Mouse (Mus musculus) thymus, adult 2 months (tissue): Measurements from ENCODE around the gene Shc2. TPM values are rescaled to one million over a fixed set of nuclear protein-coding genes. Genes with fewer than 3 reads are reported as not detected.

ENCODE experiments used
- DNase-seq: peaks from one replicate; pipeline ENCODE4 v3.0.0; 2021
- H3K27ac ChIP-seq: fragments of 200-500 bp; 2 replicates; pipeline ENCODE4 v1.5.1; 2012; ENCODE audit warnings: low read length, control low read depth; ENCODE audit not compliant: control insufficient read depth, insufficient read depth
- H3K27me3 ChIP-seq: fragments of 200-500 bp; 2 replicates; pipeline ENCODE4 v1.6.1; 2012; ENCODE audit warnings: mild to moderate bottlenecking, low read length, moderate library complexity, mixed read lengths; ENCODE audit not compliant: control insufficient read depth, insufficient read depth
- H3K36me3 ChIP-seq: fragments of 200-500 bp; 2 replicates; pipeline ENCODE4 v1.6.1; 2012; ENCODE audit warnings: mild to moderate bottlenecking, low read length, moderate library complexity; ENCODE audit not compliant: control insufficient read depth, insufficient read depth
- H3K4me1 ChIP-seq: fragments of 200-500 bp; replicated peaks from 2 replicates; pipeline ENCODE4 v1.6.1; 2012; ENCODE audit warnings: low read length; ENCODE audit not compliant: control insufficient read depth, insufficient read depth
- H3K4me3 ChIP-seq: fragments of 200-500 bp; 2 replicates; pipeline ENCODE4 v1.5.1; 2012; ENCODE audit warnings: mild to moderate bottlenecking, low read length, control low read depth, moderate library complexity; ENCODE audit not compliant: control insufficient read depth, insufficient read depth
- CTCF ChIP-seq: fragments of 200-500 bp; IDR thresholded peaks from 2 replicates; pipeline ENCODE4 v1.5.1; 2012; ENCODE audit warnings: mild to moderate bottlenecking, control low read depth, low read length, moderate library complexity, borderline replicate concordance; ENCODE audit not compliant: control insufficient read depth, poor library complexity, insufficient read depth; ENCODE audit errors: extremely low read depth
- POLR2A ChIP-seq: fragments of 200-500 bp; IDR thresholded peaks from 2 replicates; pipeline ENCODE4 v1.6.1; 2012; ENCODE audit warnings: mild to moderate bottlenecking, low read length, control low read depth, moderate library complexity; ENCODE audit not compliant: control insufficient read depth, poor library complexity, insufficient read depth; ENCODE audit errors: extremely low read depth
- WGBS: fragments of 180-500 bp; shearing (Covaris S2); methylation state at CpG from one replicate; pipeline ENCODE4 v1.1.7; 2018; 5-methylcytosine and 5-hydroxymethylcytosine counted together
- polyA plus RNA-seq: library from polyadenylated mRNA; depleted of rRNA; stranded (reverse); fragments of >200 nt; gene quantifications from 2 replicates; pipeline ENCODE4 v1.2.3, GENCODE M21; 2012; rRNA removed

Shc2 gene
- 1.2 TPM in 2 replicates for polyA plus RNA-seq

DNA sequence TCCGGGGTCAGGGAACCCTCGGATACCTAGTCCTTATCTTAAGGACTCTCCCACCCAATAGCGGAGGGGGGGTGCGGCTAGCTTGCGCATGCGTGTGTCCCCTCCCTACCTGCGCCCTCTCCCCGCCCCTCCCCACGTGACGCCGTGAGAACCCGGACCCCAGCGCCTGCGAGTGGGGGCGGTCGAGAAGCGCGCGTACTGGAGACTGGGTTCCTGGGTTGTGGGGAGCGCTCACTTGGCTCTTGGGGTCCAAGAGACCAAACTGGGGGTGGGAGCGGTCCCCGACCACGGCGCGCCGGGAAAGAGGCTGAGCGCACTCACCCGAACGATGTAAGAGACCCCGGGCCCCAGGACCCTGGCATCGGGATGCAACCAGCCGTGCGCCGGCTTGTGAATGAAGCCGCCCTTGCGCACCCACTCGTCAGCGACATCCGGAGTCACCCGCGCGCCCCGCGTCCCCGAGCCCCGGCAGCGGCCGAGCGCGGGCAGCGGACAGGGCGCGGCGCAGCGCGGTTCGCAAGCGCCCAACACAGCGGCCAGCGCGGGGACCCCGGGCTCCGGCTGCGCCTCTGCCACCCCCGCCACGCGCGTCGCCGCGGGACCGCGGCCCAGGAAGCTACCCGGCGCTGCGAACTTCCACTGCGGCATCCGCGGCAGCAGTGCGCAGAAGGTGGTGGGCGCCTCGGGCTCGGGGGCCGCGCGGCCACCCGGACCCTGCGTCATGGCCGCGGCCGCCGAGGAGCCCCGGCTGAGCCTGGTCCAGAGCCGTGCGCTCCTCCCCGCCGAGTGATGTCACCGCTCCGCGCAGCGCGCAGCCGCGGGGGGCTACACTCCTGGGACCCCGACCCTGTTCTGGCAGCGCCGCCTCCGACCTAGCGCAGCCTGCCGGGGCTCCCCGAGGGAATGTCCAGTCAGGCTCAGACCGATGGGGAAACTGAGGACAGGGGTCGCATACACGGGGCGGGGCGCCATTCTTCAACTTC, at the start of gene Shc2:
TSS of gene Shc2 (minus strand) at position 791 of the 983 bp plus-strand sequence.
- no peaks in the 10 kb centered on the region; the same call in 1 of the 2 replicates for H3K27me3 ChIP-seq
- DNase-seq = no peak
- H3K27ac ChIP-seq = no peak within 1 kb of the TSS
- no peaks in the 10 kb centered on the region for H3K4me1 ChIP-seq
- WGBS = 3% methylated on average over 116 of the region's 116 CpGs
- TF ChIP-seq POLR2A (no peak), CTCF (no peak)
- H3K4me3 ChIP-seq = no peak within 1 kb of the TSS
- no peaks in the 10 kb centered on the region for H3K36me3 ChIP-seq

DNA sequence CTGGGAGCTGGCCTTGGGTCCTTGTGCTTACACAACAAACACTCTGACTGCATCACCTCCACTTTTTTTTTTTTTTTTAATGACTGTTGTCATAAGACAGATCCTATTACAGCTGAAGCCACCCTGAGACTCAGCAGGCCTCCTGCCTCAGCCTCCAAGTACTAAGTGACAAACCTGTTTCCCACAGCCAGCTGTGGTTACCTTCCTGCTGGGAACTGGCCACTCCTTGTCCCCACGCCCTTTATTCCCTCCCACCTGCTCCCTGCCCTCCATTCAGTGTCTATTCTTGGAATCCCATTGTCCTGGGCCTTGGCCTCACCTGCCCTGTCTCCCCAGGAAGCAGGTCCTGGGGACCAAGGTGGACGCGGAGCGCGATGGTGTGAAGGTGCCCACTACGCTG, 49.8 kb upstream of the Shc2 start:
- TF ChIP-seq POLR2A (no peak), CTCF (no peak)
- DNase-seq = no peak
- WGBS = over 99% methylated on average over 6 of the region's 6 CpGs
- peaks cover 38% of the 10 kb centered on the region for H3K36me3 ChIP-seq
- H3K27me3 ChIP-seq = no peaks in the 10 kb centered on the region
- peaks cover 13% of the 10 kb centered on the region for H3K4me1 ChIP-seq
- H3K4me3 ChIP-seq = no peak overlapping the region
- H3K27ac ChIP-seq = no peak overlapping the region

DNA sequence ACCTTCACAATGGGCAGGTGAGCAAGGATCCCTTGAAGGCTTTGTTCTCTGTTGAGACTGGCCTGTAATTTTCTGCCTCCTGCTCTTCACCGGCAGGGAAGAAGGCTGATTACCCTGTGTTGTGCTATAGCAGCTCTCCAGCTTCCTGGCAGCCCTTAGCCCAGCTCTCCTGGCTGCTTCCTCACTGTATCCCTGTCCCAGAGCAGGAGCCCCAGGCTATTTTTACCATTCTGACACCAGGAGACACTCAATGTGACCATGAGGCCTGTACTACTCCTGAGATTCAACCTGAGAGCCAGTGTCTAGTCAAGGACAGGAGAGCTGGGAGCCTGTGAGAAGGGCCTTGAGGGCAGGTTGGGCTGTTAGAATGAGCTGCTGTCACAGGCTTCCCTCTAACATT, 49.0 kb upstream of the Shc2 start:
- WGBS = 100% methylated on average over 1 of the region's 1 CpGs
- H3K27me3 ChIP-seq = no peaks in the 10 kb centered on the region
- TF ChIP-seq CTCF (no peak), POLR2A (no peak)
- H3K4me3 ChIP-seq = no peak overlapping the region
- peaks cover 38% of the 10 kb centered on the region for H3K36me3 ChIP-seq
- no peak for DNase-seq
- H3K4me1 ChIP-seq = peaks cover 13% of the 10 kb centered on the region
- no peak overlapping the region for H3K27ac ChIP-seq

DNA sequence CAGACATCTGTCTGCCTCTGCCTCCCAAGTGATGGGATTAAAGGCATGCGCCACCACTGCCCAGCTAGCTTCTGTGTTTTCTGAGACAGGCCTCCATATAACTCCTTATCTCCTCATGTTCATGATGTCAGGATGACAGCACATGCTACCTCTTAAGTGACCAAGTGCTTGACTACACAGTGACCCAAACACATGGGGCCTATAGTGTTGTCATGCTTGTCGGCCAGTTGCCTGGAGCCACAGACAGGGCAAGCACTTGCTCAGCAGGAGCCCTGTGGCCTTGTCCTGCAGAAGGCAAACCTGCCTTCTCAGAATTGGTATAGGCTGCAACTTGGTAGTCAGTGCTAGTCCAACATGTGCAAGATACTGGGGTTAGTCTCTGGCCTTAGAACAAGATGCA, 48.5 kb upstream of the Shc2 start:
- Histone ChIP-seq H3K27ac (no peak overlapping the region), H3K36me3 (peaks cover 38% of the 10 kb centered on the region), H3K4me1 (peaks cover 15% of the 10 kb centered on the region), H3K4me3 (no peak overlapping the region), H3K27me3 (no peaks in the 10 kb centered on the region)
- DNase-seq = no peak
- TF ChIP-seq CTCF (no peak), POLR2A (no peak)
- WGBS = 100% methylated on average over 2 of the region's 2 CpGs

DNA sequence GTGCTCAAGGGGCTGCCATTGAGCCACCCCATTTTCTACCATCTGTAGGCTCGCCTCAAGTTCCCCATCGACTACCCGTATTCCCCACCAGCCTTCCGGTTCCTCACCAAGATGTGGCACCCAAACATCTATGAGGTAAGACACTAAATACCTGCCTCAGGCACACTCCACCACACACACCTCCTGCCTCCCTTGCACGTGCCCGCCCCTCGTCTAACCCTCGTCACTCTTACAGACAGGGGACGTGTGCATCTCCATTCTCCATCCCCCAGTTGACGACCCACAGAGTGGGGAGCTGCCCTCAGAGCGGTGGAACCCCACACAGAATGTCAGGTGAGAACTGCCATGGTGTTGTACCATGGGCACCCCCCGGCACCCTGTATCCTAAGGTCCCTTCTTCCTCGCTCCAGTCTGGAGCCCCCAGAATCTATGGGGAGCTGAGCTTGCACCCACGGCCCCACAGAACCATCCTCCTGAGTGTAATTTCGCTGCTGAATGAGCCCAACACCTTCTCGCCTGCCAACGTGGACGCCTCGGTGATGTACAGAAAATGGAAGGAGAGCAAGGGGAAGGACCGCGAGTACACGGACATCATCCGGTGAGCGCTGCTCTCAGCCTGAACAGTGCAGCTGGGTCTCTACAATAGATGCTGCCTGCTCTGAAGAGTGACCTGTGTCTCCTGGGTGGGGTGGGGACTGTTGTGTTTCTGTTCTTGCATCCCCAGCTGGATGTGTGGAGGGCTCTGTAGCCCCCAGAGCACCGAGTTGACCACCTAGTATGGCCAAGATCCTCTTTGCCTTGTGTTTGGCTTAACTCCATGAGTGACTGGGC, 47.3 kb upstream of the Shc2 start:
- H3K36me3 ChIP-seq = peaks cover 38% of the 10 kb centered on the region
- WGBS = 97% methylated on average over 25 of the region's 25 CpGs
- H3K27me3 ChIP-seq = no peaks in the 10 kb centered on the region
- no peak for TF ChIP-seq POLR2A
- no peak for TF ChIP-seq CTCF
- peaks cover 19% of the 10 kb centered on the region for H3K4me1 ChIP-seq
- no peak overlapping the region for H3K27ac ChIP-seq
- H3K4me3 ChIP-seq = no peak overlapping the region
- DNase-seq = no peak

DNA sequence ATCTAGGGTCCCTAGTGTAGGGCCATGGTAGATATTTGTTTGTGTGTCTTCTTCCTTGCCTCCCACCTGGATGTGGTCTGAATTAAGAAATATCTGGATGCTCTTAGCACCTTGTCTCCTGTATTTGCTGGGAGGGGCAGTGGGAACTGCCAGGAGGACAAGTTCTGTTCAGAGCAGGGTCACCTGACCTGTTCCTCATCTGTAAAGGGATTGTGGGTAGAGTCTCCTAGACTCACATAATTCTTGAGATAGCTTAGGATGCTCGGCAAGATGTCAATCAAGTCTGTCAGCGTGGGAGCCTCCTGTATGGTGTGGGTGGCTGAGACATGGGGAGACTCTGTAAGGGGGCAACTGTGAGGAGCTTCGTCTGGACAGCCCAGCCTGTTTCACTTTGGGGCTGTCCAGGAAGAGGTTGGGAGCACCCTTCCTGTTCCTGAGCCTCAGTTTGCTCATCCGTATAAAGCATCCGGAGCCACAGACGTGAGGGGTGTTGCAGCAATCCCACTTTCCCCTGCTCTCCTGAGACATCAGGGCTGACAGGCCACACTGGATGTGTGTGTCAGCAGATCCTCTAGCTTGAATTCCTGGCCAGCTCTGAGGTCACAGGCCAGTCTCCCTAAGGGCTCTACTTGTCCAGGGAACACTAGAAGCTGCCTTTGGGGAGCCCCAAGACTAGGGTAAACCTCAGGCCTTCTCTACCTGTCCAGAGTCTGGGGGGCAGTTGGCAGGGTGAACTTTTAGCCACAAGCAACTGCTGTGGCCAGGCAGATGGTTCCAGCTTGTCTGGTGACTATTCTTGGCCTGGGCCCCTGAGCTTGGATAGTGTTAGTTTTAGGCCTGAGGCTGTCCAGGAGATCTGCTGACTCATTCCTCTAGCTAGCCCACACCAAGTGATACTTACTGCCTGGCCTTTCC, 46.3 kb upstream of the Shc2 start:
- Histone ChIP-seq H3K27me3 (no peaks in the 10 kb centered on the region), H3K4me1 (peaks cover 19% of the 10 kb centered on the region), H3K36me3 (peaks cover 35% of the 10 kb centered on the region), H3K4me3 (no peak overlapping the region), H3K27ac (no peak overlapping the region)
- WGBS = 87% methylated on average over 6 of the region's 6 CpGs
- DNase-seq = no peak
- TF ChIP-seq CTCF (no peak), POLR2A (no peak)
